Mouse (Mus musculus) inflammation-experienced regulatory T-cells (primary cell): ENCODE results near the gene Rhd. TPM values are rescaled to one million over a fixed set of nuclear protein-coding genes. Genes with fewer than 3 reads are reported as not detected.

Experiments used
- polyA plus RNA-seq, 2 experiments: library from polyadenylated mRNA; unstranded; fragments of 100-300 nt; shearing (Covaris generic); gene quantifications; one replicate each; pipeline ENCODE4 v1.2.1; 2017

The Rhd gene
- polyA plus RNA-seq: under 1 TPM; 0.11 to 0.49 TPM

DNA sequence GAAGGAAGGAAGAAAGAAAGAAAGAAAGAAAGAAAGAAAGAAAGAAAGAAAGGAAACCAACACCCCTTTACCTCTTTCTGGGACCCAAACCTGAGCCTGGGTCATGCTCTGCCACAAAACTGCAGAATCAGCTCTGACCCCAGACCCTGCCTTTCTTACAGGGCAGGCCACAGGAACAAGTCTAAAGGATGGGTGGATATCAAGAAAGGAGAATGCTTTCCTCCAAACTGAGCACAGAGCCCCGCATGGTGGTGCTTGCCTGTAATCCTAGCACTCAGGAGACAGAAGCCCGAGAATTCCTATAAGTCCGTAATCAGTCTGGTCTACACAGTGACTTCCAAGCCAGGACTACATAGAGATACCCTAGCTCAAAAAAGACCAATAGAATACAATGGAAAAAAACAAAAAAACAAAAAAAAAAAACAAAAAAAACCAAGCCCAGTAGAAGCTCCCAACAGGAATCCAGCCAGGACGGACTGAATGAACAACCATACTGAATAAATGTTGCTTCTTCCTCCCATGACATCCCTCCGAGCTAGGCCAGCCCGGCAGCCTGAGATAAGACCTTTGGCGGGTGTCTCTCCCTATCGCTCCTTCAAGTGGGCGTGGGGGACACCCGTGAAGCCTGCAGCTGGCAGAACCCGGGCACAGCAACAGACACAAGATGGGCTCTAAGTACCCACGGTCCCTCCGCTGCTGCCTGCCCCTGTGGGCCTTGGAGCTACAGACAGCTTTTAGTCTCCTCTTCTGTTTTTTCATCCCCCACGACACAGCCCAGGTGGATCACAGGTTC, at the start of gene Rhd:
Gene Rhd (plus strand): TSS at position 600 of the 793 bp plus-strand sequence.

DNA sequence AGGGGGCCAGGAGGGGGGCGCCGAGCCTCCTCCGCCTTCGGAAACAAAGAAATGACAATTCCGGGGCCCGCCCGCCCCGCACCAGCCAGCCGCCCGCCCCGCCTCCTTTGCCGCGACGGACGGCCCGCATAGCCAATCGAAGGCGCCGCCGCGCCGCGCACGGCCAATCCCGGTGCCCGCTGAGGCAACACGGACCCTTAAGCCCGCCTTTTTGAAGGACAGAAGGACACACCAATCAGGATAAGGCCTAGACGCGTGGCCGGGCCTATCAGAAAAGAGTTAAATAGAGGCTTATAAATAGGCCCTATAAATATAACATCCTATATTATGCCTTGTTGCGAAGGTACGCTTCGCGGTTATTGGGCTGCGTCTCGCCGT, 11.1 kb upstream of the Rhd start, which contains the start of gene Maco1:
Gene Maco1 (minus strand): TSS at position 87 of the 378 bp plus-strand sequence.

DNA sequence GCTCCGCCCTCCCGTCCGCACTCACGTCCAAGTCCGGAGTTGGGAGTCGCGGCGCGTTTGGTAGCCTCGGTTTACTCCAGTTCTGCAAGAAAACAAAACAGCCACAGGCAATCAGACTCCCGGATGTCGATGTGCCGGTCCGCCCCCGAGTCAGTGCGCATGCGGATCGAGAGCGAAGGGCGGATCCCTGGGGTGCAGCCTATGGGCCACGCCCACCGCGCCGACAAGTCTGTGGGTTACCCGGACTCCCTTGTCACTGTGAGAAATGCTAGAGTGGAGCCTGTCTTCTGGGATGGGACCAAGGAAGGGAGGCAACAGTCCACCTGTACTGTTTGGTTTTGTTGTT, 50.5 kb downstream of the Rhd start, which contains the start of gene Tmem50a:
Gene Tmem50a (minus strand): TSS at position 161 of the 346 bp plus-strand sequence.

DNA sequence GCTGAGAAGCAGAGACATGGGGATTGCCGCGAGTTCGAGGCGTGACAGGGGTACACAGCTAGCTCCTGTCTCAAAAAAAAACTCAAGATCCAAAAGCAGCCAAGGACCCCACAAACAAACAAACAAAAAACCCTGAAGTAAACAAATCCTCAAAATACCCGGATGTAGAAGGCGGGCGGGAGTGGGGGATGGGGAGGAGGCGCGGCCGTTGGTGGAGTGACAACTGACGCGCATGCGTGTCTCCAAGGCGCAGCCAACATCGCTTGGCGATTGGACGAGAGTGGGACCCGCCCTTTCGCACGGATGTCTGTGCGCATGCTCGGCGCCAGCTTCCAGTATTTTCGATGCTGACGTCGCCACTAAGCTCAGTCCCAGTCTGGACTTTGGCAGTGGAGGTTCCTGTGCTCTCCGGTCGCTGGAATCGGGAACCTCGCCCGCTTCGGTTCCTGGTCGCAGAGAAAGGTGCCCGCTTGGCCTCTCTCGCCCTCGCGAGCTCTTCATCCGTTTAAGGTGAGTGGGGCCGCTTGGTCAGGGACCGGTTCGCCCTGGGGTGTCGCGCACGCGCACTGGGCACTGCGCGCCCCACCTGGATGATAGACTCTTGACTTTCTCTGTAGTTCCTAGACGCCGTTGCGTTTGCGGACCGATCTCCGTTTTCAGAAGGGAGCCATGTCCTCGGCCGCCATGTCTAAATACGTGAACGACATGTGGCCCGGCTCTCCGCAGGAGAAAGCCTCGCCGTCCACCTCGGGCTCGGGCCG, 59.1 kb downstream of the Rhd start, which contains the start of gene Rsrp1:
Gene Rsrp1 (plus strand): TSS at position 335 of the 761 bp plus-strand sequence.

DNA sequence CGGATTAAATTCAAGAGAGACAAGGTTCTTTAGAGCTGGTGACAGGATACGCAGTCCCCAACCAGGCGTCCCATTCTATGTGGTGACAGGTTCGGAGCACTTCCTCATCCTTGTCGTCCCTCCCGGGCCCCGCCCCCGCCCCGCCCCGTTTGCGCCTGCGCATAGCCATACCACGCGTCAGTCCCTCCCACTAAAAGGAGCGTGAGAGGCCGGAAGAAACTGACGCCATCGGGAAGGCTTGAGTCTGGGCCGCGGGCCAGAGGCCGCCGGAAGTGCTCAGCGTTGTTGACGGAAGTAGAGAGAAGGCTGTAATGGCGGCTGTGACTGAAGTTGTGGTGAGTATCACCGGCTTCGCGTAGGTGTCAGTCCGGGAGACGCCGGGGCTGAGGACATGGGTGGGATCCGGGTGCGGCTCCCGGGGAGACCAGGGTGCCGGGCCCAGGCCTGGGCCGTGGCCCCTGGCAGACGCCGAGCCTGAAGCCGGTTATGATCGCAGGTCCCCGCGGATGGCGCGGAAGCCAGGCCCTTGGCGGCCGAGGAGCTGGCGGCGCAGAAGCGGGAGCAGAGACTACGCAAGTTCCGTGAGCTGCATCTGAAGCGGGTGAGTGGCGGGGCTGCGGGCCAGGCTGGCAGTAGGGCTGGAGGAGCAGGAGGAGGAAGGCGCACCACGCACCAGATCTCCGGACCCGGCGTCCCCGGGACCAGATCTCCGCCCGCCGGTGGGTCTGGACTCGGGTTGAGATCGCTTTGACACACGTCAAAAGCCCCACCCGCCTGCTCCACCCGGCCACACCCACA, 66.5 kb downstream of the Rhd start, which contains the start of gene Syf2:
Gene Syf2 (plus strand): TSS at position 215 of the 798 bp plus-strand sequence.

Other genes with a start within 250 kb of the Rhd start
- 10 to 100 TPM in 1 of 2 experiments, 1 to 10 TPM in 1; 9.2 to 13.6 TPM for gene Man1c1, start 160.2 kb upstream of the Rhd start, polyA plus RNA-seq
- gene Ldlrap1, start 96.5 kb upstream of the Rhd start, polyA plus RNA-seq: 10 to 100 TPM; 53.4 to 86.7 TPM
- gene Maco1, start 11.2 kb upstream of the Rhd start, polyA plus RNA-seq: 10 to 100 TPM; 14.6 to 23.5 TPM
- gene Tmem50a, start 50.5 kb downstream of the Rhd start, polyA plus RNA-seq: 100 to 1,000 TPM; 427 to 477 TPM
- gene Rsrp1, start 59.1 kb downstream of the Rhd start, polyA plus RNA-seq: 1,000 to 10,000 TPM in 1 of 2 experiments, 100 to 1,000 TPM in 1; 775 to 1,114 TPM
- gene Syf2, start 66.4 kb downstream of the Rhd start, polyA plus RNA-seq: 100 to 1,000 TPM; 192 to 260 TPM